Mouse (Mus musculus) intestine, embryonic 16.5 days (tissue): Measurements from ENCODE around the gene Sppl2c. TPM values are rescaled to one million over a fixed set of nuclear protein-coding genes. Genes with fewer than 3 reads are reported as not detected.

Experiments
- ATAC-seq: fragments of 200-750 bp; cut with Nextera tagmentation; 2 replicates; pipeline ENCODE4 v1.8.0; 2017; ENCODE audit warnings: moderate TSS enrichment, moderate library complexity
- H3K27ac ChIP-seq: fragments of 300-500 bp; sonication (generic); 2 replicates; pipeline ENCODE4 v1.5.1; 2014; ENCODE audit warnings: mild to moderate bottlenecking, low read length
- H3K27me3 ChIP-seq: fragments of 300-500 bp; sonication (generic); replicated peaks from 2 replicates; pipeline ENCODE4 v1.6.1; 2014; ENCODE audit warnings: low read length, control low read depth, mixed read lengths; ENCODE audit not compliant: control insufficient read depth, insufficient read depth
- H3K36me3 ChIP-seq: fragments of 300-500 bp; sonication (generic); 2 replicates; pipeline ENCODE4 v1.6.1; 2014; ENCODE audit warnings: low read length, control low read depth; ENCODE audit not compliant: control insufficient read depth, insufficient read depth
- H3K4me1 ChIP-seq: fragments of 300-500 bp; sonication (generic); 2 replicates; pipeline ENCODE4 v1.6.1; 2014; ENCODE audit warnings: low read length, control low read depth, mixed read lengths; ENCODE audit not compliant: control insufficient read depth, insufficient read depth
- H3K4me2 ChIP-seq: fragments of 300-500 bp; sonication (generic); 2 replicates; pipeline ENCODE4 v1.6.1; 2014; ENCODE audit warnings: low read depth, low read length, control low read depth
- H3K4me3 ChIP-seq: fragments of 300-500 bp; sonication (generic); 2 replicates; pipeline ENCODE4 v1.5.1; 2014; ENCODE audit warnings: mild to moderate bottlenecking, low read length
- H3K9ac ChIP-seq: fragments of 300-500 bp; sonication (generic); 2 replicates; pipeline ENCODE4 v1.6.1; 2014; ENCODE audit warnings: low read depth, low read length
- H3K9me3 ChIP-seq: fragments of 300-500 bp; sonication (generic); 2 replicates; pipeline ENCODE4 v1.6.1; 2016; ENCODE audit warnings: low read length, control low read depth; ENCODE audit not compliant: control insufficient read depth
- WGBS: fragments of 180-500 bp; shearing (Covaris S2); extraction: QIAGEN DNeasy Blood & Tissue Kit; methylation state at CpG from one replicate; pipeline ENCODE4 v1.1.7; 2014; 5-methylcytosine and 5-hydroxymethylcytosine counted together
- polyA plus RNA-seq: library from polyadenylated mRNA; unstranded; fragments of >200 nt; fragmentation: Nextera tagmentation; extraction: Ambion mirVana; gene quantifications from 2 replicates; pipeline ENCODE4 v1.2.1, GENCODE M21; 2015

Gene Sppl2c
- polyA plus RNA-seq, 1 experiment from 2014 or later = not detected

GRCm38 (mm10) chr11:104186837-104187150 is 667 bp downstream of the Sppl2c start:
- Histone ChIP-seq H3K9ac (no peak overlapping the region), H3K9me3 (no peaks in the 10 kb centered on the region), H3K27me3 (no peaks in the 10 kb centered on the region), H3K4me2 (no peak overlapping the region), H3K36me3 (no peaks in the 10 kb centered on the region), H3K4me1 (no peaks in the 10 kb centered on the region), H3K4me3 (no peak overlapping the region), H3K27ac (no peak overlapping the region)
- 93% methylated on average over 9 of the region's 9 CpGs for WGBS
- ATAC-seq = no peak

GRCm38 (mm10) chr11:104187766-104188165 is 1.6 kb downstream of the Sppl2c start:
- Histone ChIP-seq H3K4me3 (no peak overlapping the region), H3K36me3 (no peaks in the 10 kb centered on the region), H3K27ac (no peak overlapping the region), H3K4me2 (no peak overlapping the region), H3K9ac (no peak overlapping the region), H3K27me3 (no peaks in the 10 kb centered on the region), H3K9me3 (no peaks in the 10 kb centered on the region), H3K4me1 (no peaks in the 10 kb centered on the region)
- no peak for ATAC-seq
- WGBS = 92% methylated on average over 10 of the region's 10 CpGs

GRCm38 (mm10) chr11:104190008-104190407 is 3.9 kb downstream of the Sppl2c start:
- Histone ChIP-seq H3K4me1 (no peaks in the 10 kb centered on the region), H3K4me3 (no peak overlapping the region), H3K9me3 (no peaks in the 10 kb centered on the region), H3K27ac (no peak overlapping the region), H3K36me3 (no peaks in the 10 kb centered on the region), H3K9ac (no peak overlapping the region), H3K27me3 (no peaks in the 10 kb centered on the region), H3K4me2 (no peak overlapping the region)
- no peak for ATAC-seq
- WGBS = 82% methylated on average over 2 of the region's 2 CpGs

GRCm38 (mm10) chr11:104195382-104195781 is 9.3 kb downstream of the Sppl2c start:
- 73% methylated on average over 11 of the region's 11 CpGs for WGBS
- Histone ChIP-seq H3K4me2 (no peak overlapping the region), H3K36me3 (no peaks in the 10 kb centered on the region)

GRCm38 (mm10) chr11:104195791-104196190 is 9.7 kb downstream of the Sppl2c start:
- peaks cover 2% of the 10 kb centered on the region; the same call in 1 of the 2 replicates for H3K27me3 ChIP-seq
- H3K27ac ChIP-seq = no peak overlapping the region
- no peak for ATAC-seq
- 9% methylated on average over 9 of the region's 9 CpGs for WGBS
- H3K9me3 ChIP-seq = no peaks in the 10 kb centered on the region
- H3K4me1 ChIP-seq = no peaks in the 10 kb centered on the region
- no peak overlapping the region for H3K4me2 ChIP-seq
- no peaks in the 10 kb centered on the region for H3K36me3 ChIP-seq
- no peak overlapping the region for H3K4me3 ChIP-seq
- H3K9ac ChIP-seq = no peak overlapping the region

More at GRCm38 (mm10) chr11:104195382-104195781, 9.3 kb downstream of the Sppl2c start:
- Histone ChIP-seq H3K4me1 (no peaks in the 10 kb centered on the region), H3K9ac (no peak overlapping the region), H3K4me3 (no peak overlapping the region), H3K27ac (no peak overlapping the region), H3K27me3 (peaks cover 2% of the 10 kb centered on the region; the same call in 1 of the 2 replicates), H3K9me3 (no peaks in the 10 kb centered on the region)
- no peak for ATAC-seq

GRCm38 (mm10) chr11:104197861-104198260 is 11.7 kb downstream of the Sppl2c start:
- WGBS = 4% methylated on average over 10 of the region's 10 CpGs
- Histone ChIP-seq H3K4me2 (no peak overlapping the region), H3K4me1 (no peaks in the 10 kb centered on the region), H3K9ac (no peak overlapping the region), H3K9me3 (no peaks in the 10 kb centered on the region), H3K27ac (no peak overlapping the region), H3K4me3 (no peak overlapping the region), H3K27me3 (peaks cover 2% of the 10 kb centered on the region; the same call in 1 of the 2 replicates), H3K36me3 (no peaks in the 10 kb centered on the region)
- no peak for ATAC-seq

GRCm38 (mm10) chr11:104203271-104203670 is 17.1 kb downstream of the Sppl2c start:
- Histone ChIP-seq H3K4me2 (no peak overlapping the region), H3K9ac (no peak overlapping the region), H3K27ac (no peak overlapping the region), H3K36me3 (no peaks in the 10 kb centered on the region), H3K4me3 (no peak overlapping the region), H3K9me3 (no peaks in the 10 kb centered on the region), H3K27me3 (peaks cover 2% of the 10 kb centered on the region; the same call in 1 of the 2 replicates), H3K4me1 (no peaks in the 10 kb centered on the region)
- ATAC-seq = no peak
- WGBS = 82% methylated on average over 3 of the region's 3 CpGs

GRCm38 (mm10) chr11:104206573-104206972 is 20.4 kb downstream of the Sppl2c start:
- no peak overlapping the region for H3K4me2 ChIP-seq
- ATAC-seq = no peak
- H3K4me3 ChIP-seq = no peak overlapping the region
- no peaks in the 10 kb centered on the region for H3K27me3 ChIP-seq
- 79% methylated on average over 4 of the region's 4 CpGs for WGBS
- H3K36me3 ChIP-seq = no peaks in the 10 kb centered on the region
- H3K27ac ChIP-seq = no peak overlapping the region
- no peaks in the 10 kb centered on the region for H3K9me3 ChIP-seq
- no peaks in the 10 kb centered on the region for H3K4me1 ChIP-seq
- no peak overlapping the region for H3K9ac ChIP-seq

- no peak overlapping the region for H3K4me2 ChIP-seq
- no peaks in the 10 kb centered on the region for H3K4me1 ChIP-seq
- H3K9ac ChIP-seq = no peak overlapping the region
- H3K27me3 ChIP-seq = no peaks in the 10 kb centered on the region
- H3K36me3 ChIP-seq = no peaks in the 10 kb centered on the region
- 69% methylated on average over 3 of the region's 3 CpGs for WGBS
- no peak overlapping the region for H3K4me3 ChIP-seq
- no peak overlapping the region for H3K27ac ChIP-seq
- no peaks in the 10 kb centered on the region for H3K9me3 ChIP-seq
- ATAC-seq = no peak
Measured at GRCm38 (mm10) chr11:104209041-104209440, 22.9 kb downstream of the Sppl2c start.

GRCm38 (mm10) chr11:104211251-104211650 is 25.1 kb downstream of the Sppl2c start:
- Histone ChIP-seq H3K27ac (no peak overlapping the region), H3K9ac (no peak overlapping the region), H3K4me2 (no peak overlapping the region), H3K4me1 (no peaks in the 10 kb centered on the region), H3K4me3 (no peak overlapping the region), H3K27me3 (no peaks in the 10 kb centered on the region), H3K9me3 (no peaks in the 10 kb centered on the region), H3K36me3 (no peaks in the 10 kb centered on the region)
- 82% methylated on average over 6 of the region's 6 CpGs for WGBS
- no peak for ATAC-seq
